Mouse (Mus musculus) heart, adult 2 months (tissue): ENCODE measurements around the gene Stox2.

Source experiments
- CTCF ChIP-seq: fragments of 200-600 bp; IDR thresholded peaks from 2 replicates; pipeline ENCODE4 v1.8.1; 2022; ENCODE audit warnings: antibody characterized with exemption, mild to moderate bottlenecking, moderate library complexity
- EP300 ChIP-seq: fragments of 200-500 bp; IDR thresholded peaks from 2 replicates; pipeline ENCODE4 v1.6.1; 2011; ENCODE audit warnings: low read depth, low read length, control low read depth; ENCODE audit not compliant: insufficient read depth

DNA sequence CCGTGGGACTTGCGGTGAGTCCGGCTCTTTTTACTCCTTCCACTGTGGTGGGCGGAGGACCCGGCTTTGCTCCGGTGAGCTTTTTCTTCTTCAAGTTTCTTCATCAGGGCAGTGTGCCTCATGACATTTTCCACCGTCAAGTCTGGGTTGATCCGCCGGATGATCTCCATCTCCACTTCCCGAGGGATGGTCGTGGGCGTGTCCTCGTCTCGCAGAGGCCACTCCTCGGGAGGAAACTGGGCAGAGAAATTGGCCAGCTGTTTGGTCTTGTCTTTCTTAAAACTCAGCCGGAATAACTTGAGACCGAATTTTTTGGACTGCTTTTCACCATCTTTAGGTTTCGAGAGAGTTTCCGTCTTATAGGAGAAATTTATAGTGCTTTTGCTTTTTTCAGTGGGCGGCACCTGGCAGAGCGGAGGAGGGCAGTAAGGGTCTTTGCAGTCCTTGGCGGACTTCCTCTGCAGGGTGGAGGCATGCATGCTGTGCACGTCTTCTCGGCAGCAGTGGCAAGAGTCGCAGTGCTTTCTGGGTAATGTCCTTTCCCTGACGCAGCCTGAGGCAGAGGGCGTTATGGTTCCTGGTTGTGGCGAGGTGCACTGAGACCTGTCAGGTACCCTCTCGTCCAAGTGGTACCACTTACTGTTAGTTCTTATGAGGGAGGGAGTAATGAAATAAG lies 252.7 kb downstream of the Stox2 start:
- TF ChIP-seq CTCF = no peak
- TF ChIP-seq EP300 = no peak
